Mouse (Mus musculus) spleen, adult 2 months (tissue): ENCODE results near the gene Usp7.

ENCODE experiments used
- CTCF ChIP-seq: fragments of 200-500 bp; IDR thresholded peaks from 2 replicates; pipeline ENCODE4 v1.5.1; 2011; ENCODE audit warnings: mild to moderate bottlenecking, inconsistent platforms; ENCODE audit not compliant: insufficient read depth, insufficient read length, insufficient replicate concordance; ENCODE audit errors: extremely low read depth
- POLR2A ChIP-seq: fragments of 200-500 bp; IDR thresholded peaks from 2 replicates; pipeline ENCODE4 v1.6.1; 2011; ENCODE audit warnings: low read depth, low read length, inconsistent platforms

DNA sequence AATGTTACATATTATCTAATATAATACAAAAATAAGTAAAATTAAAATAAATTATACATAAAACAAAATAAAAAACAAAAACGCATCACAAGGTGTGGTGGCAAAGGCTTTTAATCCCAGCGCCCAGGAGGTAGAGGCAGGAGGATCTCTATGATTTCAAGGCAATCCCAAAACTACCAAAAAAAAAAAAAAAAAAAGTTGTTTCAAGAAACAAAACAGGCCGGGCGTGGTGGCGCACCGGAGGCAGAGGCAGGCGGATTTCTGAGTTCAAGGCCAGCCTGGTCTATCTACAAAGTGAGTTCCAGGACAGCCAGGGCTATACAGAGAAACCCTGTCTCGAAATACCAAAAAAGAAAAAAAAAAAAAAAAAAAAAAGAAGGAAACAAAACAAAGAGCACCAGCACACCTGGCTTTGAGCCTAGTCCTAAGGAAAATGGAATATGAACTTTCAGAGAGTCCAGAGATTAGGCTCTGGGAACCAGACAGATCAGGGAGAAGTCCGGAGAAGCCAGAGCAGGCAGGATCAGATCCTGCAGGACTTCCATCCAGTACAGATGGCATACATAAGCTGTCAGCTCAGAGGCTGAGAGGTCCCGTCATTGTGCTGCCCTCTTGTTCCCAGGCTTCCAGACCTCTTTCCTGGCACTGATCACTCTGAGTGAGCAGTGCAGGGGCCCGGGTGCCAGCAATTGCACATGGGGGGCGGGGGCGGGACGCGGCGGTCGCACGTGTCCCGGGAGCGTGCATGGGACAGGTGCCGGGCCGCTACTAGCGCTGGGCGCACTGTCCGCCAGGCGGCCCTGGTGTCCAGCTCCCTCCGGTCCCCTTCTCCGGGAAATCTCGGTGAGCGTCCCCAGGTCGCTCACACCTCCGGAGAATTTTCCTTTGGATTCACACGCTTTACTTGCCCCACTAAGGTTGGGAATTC lies 36.8 kb upstream of the Usp7 start:
- peak; percentile 24; the same call in 1 of the 2 replicates for TF ChIP-seq CTCF
- TF ChIP-seq POLR2A = no peak
